In genomic region chr14:14064486-14065141, GRCm38 (mm10) we compare ENCODE assay signal across 8 mouse cellular contexts. TPM values are rescaled to one million over a fixed set of nuclear protein-coding genes. Genes with fewer than 3 reads are reported as not detected.
A peak's percentile ranks its signal among the peaks of the same experiment; 100 is the strongest.
DNase-seq lines count a peak whose midpoint lies in the region; ATAC-seq and TF ChIP-seq lines count a peak whose summit lies in the region.

No protein-coding gene starts in this region.

- no peaks in the 10 kb centered on the region for H3K9me3 ChIP-seq in intestine, embryonic 16.5 days (ENCODE audit: control insufficient read depth, low read length)
- H3K9me3 ChIP-seq in intestine, postnatal 0 days (ENCODE audit: control insufficient read depth) = no peaks in the 10 kb centered on the region
- H3K9me3 ChIP-seq in limb, embryonic 10.5 days (replicated peaks) = no peaks in the 10 kb centered on the region
- no peaks in the 10 kb centered on the region for H3K9me3 ChIP-seq in midbrain, embryonic 13.5 days

- H3K4me2 ChIP-seq in intestine, embryonic 16.5 days (ENCODE audit: low read depth, low read length) = no peak overlapping the region
- H3K4me2 ChIP-seq in intestine, postnatal 0 days (replicated peaks; ENCODE audit: low read depth) = no peak overlapping the region
- H3K4me2 ChIP-seq in midbrain, embryonic 13.5 days (replicated peaks) = no peak overlapping the region

- peak; percentile 10 for DNase-seq in embryo, embryonic 9.5 days (ENCODE audit: extremely low spot score)
- DNase-seq in limb, embryonic 10.5 days (ENCODE audit: low spot score) = no peak
- no peak for DNase-seq in right cerebral cortex, postnatal 4 days
- no peak for DNase-seq in ovary, postnatal 36 days (ENCODE audit: low spot score)
- DNase-seq in urinary bladder, postnatal 4 days (ENCODE audit: low spot score in 2 of 2) = no peak

- H3K27me3 ChIP-seq in intestine, embryonic 16.5 days (replicated peaks; ENCODE audit: control insufficient read depth, insufficient read depth, low read length) = no peaks in the 10 kb centered on the region
- no peaks in the 10 kb centered on the region for H3K27me3 ChIP-seq in intestine, postnatal 0 days (replicated peaks; ENCODE audit: control insufficient read depth, insufficient read depth, low read length)
- H3K27me3 ChIP-seq in limb, embryonic 10.5 days (ENCODE audit: low read depth, poor library complexity, severe bottlenecking) = no peaks in the 10 kb centered on the region
- H3K27me3 ChIP-seq in midbrain, embryonic 13.5 days = no peaks in the 10 kb centered on the region

- no peak for ATAC-seq in intestine, embryonic 16.5 days
- ATAC-seq in intestine, postnatal 0 days = no peak
- ATAC-seq in midbrain, embryonic 13.5 days = peak; percentile 32; the same call in 1 of the 2 replicates

- no peak overlapping the region for H3K9ac ChIP-seq in intestine, embryonic 16.5 days (ENCODE audit: low read depth, low read length)
- H3K9ac ChIP-seq in intestine, postnatal 0 days (ENCODE audit: low read depth, low read length) = no peak overlapping the region
- H3K9ac ChIP-seq in midbrain, embryonic 13.5 days (replicated peaks) = no peak overlapping the region

- peak overlapping the region; percentile 34; the same call in 1 of the 2 replicates for H3K27ac ChIP-seq in intestine, embryonic 16.5 days (ENCODE audit: low read length)
- no peak overlapping the region for H3K27ac ChIP-seq in intestine, postnatal 0 days (ENCODE audit: low read depth, low read length)
- peak overlapping the region; percentile 21 for H3K27ac ChIP-seq in limb, embryonic 10.5 days
- H3K27ac ChIP-seq in midbrain, embryonic 13.5 days = no peak overlapping the region

- WGBS in intestine, embryonic 16.5 days = 24% methylated on average over 5 of the region's 5 CpGs
- 27% methylated on average over 5 of the region's 5 CpGs for WGBS in intestine, postnatal 0 days
- WGBS in limb, embryonic 10.5 days = 42% methylated on average over 5 of the region's 5 CpGs
- WGBS in midbrain, embryonic 13.5 days = 18% methylated on average over 5 of the region's 5 CpGs

- TF ChIP-seq CTCF in intestine, postnatal 0 days (IDR thresholded peaks at IDR 0.05; ENCODE audit: low read depth) = no peak

- peaks cover 21% of the 10 kb centered on the region for H3K4me1 ChIP-seq in intestine, embryonic 16.5 days (ENCODE audit: control insufficient read depth, insufficient read depth, low read length)
- 0 out of 2 replicates have a peak, but pooled peaks cover 4% of the 10 kb centered on the region for H3K4me1 ChIP-seq in intestine, postnatal 0 days (replicated peaks; ENCODE audit: control insufficient read depth, insufficient read depth, low read length)
- peaks cover 37% of the 10 kb centered on the region for H3K4me1 ChIP-seq in limb, embryonic 10.5 days
- peaks cover 30% of the 10 kb centered on the region for H3K4me1 ChIP-seq in midbrain, embryonic 13.5 days (replicated peaks)

- no peak overlapping the region for H3K4me3 ChIP-seq in intestine, embryonic 16.5 days (ENCODE audit: low read length)
- no peak overlapping the region for H3K4me3 ChIP-seq in intestine, postnatal 0 days (ENCODE audit: low read depth, low read length)
- H3K4me3 ChIP-seq in limb, embryonic 10.5 days = no peak overlapping the region
- no peak overlapping the region for H3K4me3 ChIP-seq in midbrain, embryonic 13.5 days (replicated peaks)

- H3K36me3 ChIP-seq in intestine, embryonic 16.5 days (ENCODE audit: control insufficient read depth, insufficient read depth, low read length) = no peaks in the 10 kb centered on the region
- H3K36me3 ChIP-seq in intestine, postnatal 0 days (ENCODE audit: control insufficient read depth, insufficient read depth) = no peaks in the 10 kb centered on the region
- H3K36me3 ChIP-seq in limb, embryonic 10.5 days = no peaks in the 10 kb centered on the region
- H3K36me3 ChIP-seq in midbrain, embryonic 13.5 days = no peaks in the 10 kb centered on the region

RNA-seq across cellular contexts. Expression of gene Psmd6, which starts 56.2 kb away (rescaled TPM):
- 189 and 203 TPM in 2 replicates for polyA plus RNA-seq in intestine, embryonic 16.5 days (2015; fragmentation: Nextera tagmentation; extraction: Ambion mirVana)
- polyA plus RNA-seq in intestine, postnatal 0 days (2015; fragmentation: Nextera tagmentation; extraction: Ambion mirVana) = 120 and 122 TPM in 2 replicates
- 292 and 302 TPM in 2 replicates for polyA plus RNA-seq in limb, embryonic 10.5 days (2016; fragmentation: Nextera tagmentation; extraction: Ambion mirVana)
- 285 and 292 TPM in 2 replicates for polyA plus RNA-seq in midbrain, embryonic 13.5 days (2015; fragmentation: Nextera tagmentation; extraction: Ambion mirVana)

Comparison
In these comparisons a context has a peak if more than half of its experiments do, and no peak if none do; other contexts are left out.
1. H3K27ac ChIP-seq: peak in intestine, embryonic 16.5 days (single experiment) and limb, embryonic 10.5 days (single experiment); none in intestine, postnatal 0 days (single experiment) and midbrain, embryonic 13.5 days (single experiment).